Mouse (Mus musculus): ENCODE measurements around the gene Peak1. TPM values are rescaled to one million over a fixed set of nuclear protein-coding genes. Genes with fewer than 3 reads are reported as not detected.
"Not testable (repeated sequence)": the region's sequence is repeated elsewhere in the genome, so short reads cannot be mapped to it uniquely, and the experiment has no call there.

The Peak1 gene
- total RNA-seq, 2 experiments from 2014 or later = 13.1 to 14.3 TPM

- no peak for DNase-seq
Measured at GRCm38 (mm10) chr9:56255676-56256432, 162.0 kb downstream of the Peak1 start.

GRCm38 (mm10) chr9:56244336-56244735 lies 173.5 kb downstream of the Peak1 start:
- DNase-seq = no peak

GRCm38 (mm10) chr9:56243885-56244284 lies 174.0 kb downstream of the Peak1 start:
- DNase-seq = no peak

- DNase-seq = no peak
Measured at GRCm38 (mm10) chr9:56242686-56243085, 175.2 kb downstream of the Peak1 start.

- DNase-seq = no peak
Measured at GRCm38 (mm10) chr9:56241076-56241475, 176.8 kb downstream of the Peak1 start.

GRCm38 (mm10) chr9:56235871-56236298 lies 182.0 kb downstream of the Peak1 start:
- no peak for DNase-seq

GRCm38 (mm10) chr9:56235281-56235680 lies 182.6 kb downstream of the Peak1 start:
- no peak for DNase-seq

- no peak for DNase-seq
Measured at GRCm38 (mm10) chr9:56234561-56234960, 183.3 kb downstream of the Peak1 start.

- DNase-seq = no peak
Measured at GRCm38 (mm10) chr9:56233316-56233715, 184.6 kb downstream of the Peak1 start.

- DNase-seq = no peak
Measured at GRCm38 (mm10) chr9:56230906-56231305, 187.0 kb downstream of the Peak1 start.

GRCm38 (mm10) chr9:56227626-56228025 lies 190.2 kb downstream of the Peak1 start:
- DNase-seq = no peak

GRCm38 (mm10) chr9:56223429-56224051 lies 194.3 kb downstream of the Peak1 start:
- not testable (repeated sequence) for DNase-seq

GRCm38 (mm10) chr9:56218860-56219259 lies 199.0 kb downstream of the Peak1 start:
- no peak for DNase-seq

GRCm38 (mm10) chr9:56218043-56218442 lies 199.8 kb downstream of the Peak1 start:
- no peak for DNase-seq

- no peak for DNase-seq
Measured at GRCm38 (mm10) chr9:56217386-56217785, 200.5 kb downstream of the Peak1 start.

- peak; percentile 43 for DNase-seq
Measured at GRCm38 (mm10) chr9:56213451-56214291, 204.2 kb downstream of the Peak1 start.

GRCm38 (mm10) chr9:56208817-56209216 lies 209.1 kb downstream of the Peak1 start:
- DNase-seq = no peak

- no peak for DNase-seq
Measured at GRCm38 (mm10) chr9:56207516-56207915, 210.4 kb downstream of the Peak1 start.

- DNase-seq = no peak
Measured at GRCm38 (mm10) chr9:56207083-56207482, 210.8 kb downstream of the Peak1 start.

- DNase-seq = no peak
Measured at GRCm38 (mm10) chr9:56205336-56205735, 212.5 kb downstream of the Peak1 start.

GRCm38 (mm10) chr9:56204316-56204715 lies 213.6 kb downstream of the Peak1 start:
- no peak for DNase-seq

- DNase-seq = peak; percentile 62
Measured at GRCm38 (mm10) chr9:56200645-56201314, 217.1 kb downstream of the Peak1 start.

All from gastrocnemius, postnatal 25 days (tissue).